Mouse (Mus musculus) activated CD4-positive, CD25-positive, alpha-beta regulatory T cell, adult 4 months (primary cell): ENCODE measurements around the gene Zbed6. TPM values are rescaled to one million over a fixed set of nuclear protein-coding genes. Genes with fewer than 3 reads are reported as not detected.

Source experiments
- ATAC-seq: one replicate; pipeline ENCODE4 v1.8.0; 2017
- polyA plus RNA-seq, 2 experiments: library from polyadenylated mRNA; unstranded; fragments of 100-300 nt; shearing (Covaris generic); gene quantifications; one replicate each; pipeline ENCODE4 v1.2.1; 2017

Gene Zbed6
- polyA plus RNA-seq, 2 experiments from 2014 or later: not detected

DNA sequence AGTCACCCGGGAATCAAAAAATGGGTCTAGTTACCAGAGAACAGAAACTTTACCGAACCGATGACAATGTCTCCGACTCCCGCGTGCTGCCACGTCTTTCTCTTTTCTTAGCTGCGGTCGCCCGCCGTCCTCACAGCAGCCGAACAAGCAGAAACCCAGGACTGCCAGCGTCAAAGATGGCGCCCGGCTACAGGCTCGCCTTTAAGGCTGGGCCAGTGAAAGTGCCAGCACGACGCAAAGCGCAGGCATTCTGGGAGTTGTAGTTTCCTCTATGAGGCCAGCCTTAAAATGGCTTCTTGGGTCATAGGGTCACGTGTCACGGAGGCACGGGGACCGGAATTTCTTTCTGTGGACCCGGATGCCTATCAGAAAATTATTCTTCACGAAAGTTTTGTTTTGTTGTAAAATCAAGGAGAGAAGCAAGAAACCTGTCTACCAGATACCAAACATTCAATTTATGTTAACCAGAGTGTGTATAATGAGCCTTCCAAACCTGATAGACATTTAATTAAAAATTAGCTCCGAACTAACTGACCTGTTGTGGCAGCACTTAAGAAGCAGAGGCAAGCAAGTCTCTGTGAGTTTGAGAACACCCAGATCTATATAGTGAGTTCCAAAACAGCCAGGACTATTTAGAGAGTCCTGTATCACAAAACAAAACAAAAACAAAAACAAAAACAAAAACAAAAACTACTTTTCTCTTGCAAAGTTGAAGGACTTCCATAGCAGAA is 683 bp upstream of the Zbed6 start, which contains the start of gene Gm38394:
Gm38394 (minus strand) TSS at position 116 of the 731 bp plus-strand sequence.
- peak; percentile 100 for ATAC-seq

DNA sequence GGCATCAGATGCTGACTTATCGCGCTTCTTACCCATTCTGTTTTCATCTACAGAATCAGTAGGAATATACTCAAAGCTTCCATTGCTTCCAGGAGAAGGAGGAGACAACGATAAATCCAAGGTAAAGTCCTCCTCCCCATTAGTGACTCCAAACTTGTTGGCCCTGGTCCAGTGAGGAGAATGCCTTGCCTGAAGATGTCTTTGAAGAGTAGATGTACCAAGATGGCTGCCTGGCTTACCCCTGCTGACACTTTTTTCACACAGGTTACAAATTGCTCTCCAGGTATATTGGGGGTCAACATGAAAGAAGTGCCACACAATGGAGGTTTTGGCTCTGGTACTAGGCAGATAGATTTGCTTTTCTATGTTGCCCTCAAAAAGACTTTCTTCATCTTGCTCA is 1.8 kb downstream of the Zbed6 start:
- no peak for ATAC-seq

DNA sequence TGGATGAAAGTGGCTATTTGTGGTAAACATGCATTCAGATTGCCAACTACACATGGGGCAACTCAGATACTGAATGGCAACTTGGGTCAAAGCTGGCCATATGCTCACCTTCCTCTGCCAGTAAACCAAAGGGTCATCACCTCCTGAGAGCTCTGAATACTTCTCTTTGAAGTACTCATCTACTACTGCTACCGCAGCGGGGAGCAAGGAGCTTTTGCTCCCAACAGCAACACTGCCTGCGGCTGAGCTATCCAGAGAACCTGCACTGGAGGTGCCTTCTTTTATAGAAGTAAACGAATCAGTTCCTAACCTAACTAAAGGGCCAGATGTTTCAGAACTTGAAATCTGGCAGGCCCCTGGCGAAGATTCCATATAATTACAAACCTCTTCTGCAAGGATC is 3.9 kb downstream of the Zbed6 start:
- ATAC-seq: no peak

DNA sequence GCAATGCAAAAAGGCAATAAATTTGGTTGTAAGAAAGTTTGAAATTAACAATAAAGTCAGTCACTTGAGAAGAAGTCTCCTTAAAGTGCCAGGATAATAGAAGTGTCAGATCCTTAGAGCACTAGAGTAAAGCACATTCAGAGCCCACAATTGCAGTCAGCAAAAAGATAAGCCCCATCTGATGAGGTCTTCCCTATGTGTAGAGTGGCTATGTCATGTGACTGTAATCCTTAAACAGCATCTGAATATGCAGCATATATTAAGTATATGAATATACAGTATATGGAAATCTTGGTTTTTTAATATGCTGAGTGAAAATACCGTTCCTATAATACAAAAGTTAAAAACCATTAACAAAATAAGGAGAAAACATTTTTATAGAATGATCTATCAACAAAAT is 7.7 kb downstream of the Zbed6 start:
- ATAC-seq: no peak

DNA sequence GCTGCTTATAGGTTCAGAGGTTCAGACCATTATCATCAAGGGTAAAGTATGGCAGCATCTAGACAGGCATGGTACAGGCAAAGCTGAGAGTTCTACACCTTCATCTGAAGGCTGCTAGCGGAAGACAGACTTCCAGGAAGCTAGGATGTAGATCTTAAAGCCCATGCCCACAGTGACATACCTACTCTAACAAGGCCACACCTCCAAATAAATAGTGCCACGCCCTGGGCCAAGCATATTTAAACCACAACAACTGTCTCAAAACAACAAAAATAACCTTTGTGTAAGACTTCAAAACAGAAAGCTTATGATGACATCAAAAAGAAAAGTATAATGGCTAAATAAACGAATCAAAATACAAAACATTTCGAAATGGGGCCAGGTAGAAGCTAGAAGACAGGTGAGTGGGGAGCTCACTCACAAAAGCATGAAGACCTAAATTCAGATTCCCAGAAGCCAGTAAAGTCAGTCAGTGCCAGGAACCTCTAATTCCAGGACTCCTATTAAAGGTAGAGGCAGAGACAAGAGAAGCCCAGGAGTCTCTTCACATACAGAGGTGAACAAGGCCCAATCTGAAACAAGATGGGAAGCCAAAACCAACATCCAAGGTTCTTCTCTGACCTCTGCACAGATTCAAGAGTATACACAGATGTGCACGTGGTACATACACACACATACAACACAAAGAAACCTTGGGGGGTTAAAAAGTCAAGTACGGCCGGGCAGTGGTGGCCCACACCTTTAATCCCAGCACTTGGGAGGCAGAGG is 10.2 kb downstream of the Zbed6 start:
- peak; percentile 69 for ATAC-seq

DNA sequence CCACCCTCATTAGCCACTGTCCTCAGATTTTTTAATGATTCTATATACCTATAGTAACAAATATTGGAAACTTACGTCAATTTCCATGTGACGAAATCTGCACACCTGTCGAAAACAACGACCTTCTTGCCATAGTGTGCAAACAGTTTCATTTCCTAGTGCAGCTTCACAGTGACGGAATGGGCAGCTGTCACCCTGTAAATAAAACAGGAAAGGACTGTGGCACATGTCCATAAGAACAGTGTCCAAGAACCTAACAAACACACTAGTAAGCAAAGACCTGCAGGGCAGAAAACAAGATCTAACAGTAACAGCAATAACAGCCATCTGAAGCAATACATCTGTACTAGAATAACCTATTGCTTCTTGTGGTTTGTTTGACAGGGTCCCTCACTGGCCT is 15.0 kb downstream of the Zbed6 start:
- ATAC-seq: no peak

DNA sequence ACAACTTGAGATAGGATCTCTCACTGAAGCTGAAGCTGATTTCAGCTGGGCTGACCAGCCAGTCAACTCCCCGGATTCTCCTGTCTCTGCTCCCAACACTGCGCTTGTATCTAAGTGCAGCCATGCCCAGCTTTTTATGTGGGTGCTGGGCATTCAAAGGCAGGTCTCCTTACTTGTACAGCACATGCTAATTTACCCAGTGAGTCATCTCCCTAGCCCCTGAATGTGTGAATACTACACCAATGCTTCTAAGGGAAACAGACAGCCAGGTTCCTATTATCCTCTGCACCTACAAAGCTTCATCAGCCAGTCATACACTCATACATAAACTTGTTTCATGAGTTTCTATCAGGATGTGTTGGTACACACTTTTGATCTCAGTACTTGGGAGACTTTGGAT is 19.5 kb downstream of the Zbed6 start:
- no peak for ATAC-seq

DNA sequence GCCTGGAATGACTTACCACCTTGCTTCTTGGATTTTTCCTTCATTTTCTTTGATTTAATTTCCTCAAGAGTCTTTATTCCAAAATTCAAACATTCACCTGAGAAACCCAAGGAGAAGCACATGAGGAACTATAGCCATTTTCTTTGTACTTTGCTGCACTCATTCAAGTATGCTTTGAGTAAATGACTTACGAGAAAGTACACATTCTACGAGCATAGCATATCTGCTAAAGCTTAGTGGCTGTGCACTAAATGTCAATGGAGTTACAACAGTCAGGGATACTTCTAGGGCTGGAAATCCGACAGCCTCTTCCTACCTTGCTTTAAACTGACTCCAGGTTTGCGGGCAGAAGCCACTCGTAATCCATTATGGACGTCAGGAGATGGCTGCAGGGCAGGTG is 22.2 kb downstream of the Zbed6 start:
- ATAC-seq: no peak

DNA sequence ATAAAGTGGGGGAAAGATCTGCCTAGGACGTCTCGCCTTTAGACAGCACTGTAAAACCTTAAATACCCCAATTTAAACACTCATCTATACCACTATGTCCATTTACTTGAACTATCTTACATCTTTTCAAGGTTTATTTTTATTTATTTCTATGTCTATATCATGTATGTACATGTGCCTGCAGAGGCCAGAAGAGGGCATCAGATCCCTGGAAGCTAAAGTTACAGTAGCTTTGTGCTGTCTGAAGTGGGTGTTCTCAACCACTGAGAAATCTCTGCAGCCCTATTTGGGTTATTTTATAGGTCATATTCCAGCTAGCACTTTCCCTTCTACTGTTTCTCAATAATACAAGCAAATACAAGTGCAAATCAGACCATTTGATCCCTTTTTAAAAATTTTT is 28.5 kb downstream of the Zbed6 start:
- ATAC-seq: no peak

DNA sequence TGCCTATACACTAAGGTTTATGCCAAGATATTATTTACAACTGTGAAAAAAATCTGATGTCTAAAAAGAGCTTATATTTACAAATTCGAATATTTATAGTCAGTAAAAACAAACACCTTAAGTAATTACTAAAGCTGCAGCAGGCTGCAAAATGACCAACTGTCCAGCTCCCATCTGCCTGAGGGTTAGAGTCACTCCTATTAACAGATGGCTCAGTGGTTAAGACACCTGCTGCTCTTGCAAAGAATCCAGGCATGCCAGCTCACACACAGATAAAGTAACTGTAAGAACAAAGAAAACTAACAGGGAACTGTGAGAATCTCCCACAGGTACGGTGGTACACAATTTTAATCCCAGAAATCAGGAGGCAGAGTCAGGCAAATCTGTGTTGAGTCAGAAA is 35.6 kb downstream of the Zbed6 start:
- ATAC-seq: no peak

DNA sequence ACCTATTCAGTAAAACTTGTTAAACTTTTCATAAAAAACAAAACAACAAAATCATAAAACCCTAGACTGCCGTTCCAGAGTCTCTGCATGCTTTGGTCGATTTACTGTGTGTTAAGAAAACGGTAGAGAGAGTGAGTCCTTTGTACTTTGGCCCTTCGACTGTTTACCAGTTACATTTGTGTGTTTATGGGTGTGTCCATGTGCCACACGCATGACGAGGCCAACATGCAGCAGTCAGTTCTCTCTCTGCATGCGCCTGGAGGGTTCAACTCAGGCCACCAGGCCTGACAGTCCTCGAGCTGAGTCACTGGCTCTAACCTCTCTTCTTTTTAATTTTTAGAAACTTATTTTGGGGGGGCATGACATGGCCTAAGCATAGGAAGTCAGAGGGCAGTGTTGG is 42.4 kb downstream of the Zbed6 start:
- ATAC-seq: no peak

DNA sequence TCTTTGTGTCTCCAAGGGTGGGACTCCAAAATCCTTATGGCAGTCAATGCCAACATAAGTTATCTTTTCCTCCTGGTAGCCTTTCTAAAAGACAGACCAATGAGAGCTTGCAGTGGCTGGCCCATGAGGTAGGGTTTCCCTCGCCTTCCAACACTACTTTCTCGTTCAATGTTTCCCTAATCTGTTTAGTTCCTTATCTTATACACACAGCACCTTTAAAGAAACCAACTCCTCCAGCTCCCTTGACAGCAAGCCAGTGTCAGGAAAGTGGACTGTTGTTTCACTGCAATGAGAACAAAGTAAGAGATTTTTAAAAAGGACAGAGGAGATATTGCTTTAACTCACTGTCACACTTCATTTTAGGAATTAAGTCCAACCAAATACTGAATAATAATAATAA is 42.8 kb downstream of the Zbed6 start:
- no peak for ATAC-seq

DNA sequence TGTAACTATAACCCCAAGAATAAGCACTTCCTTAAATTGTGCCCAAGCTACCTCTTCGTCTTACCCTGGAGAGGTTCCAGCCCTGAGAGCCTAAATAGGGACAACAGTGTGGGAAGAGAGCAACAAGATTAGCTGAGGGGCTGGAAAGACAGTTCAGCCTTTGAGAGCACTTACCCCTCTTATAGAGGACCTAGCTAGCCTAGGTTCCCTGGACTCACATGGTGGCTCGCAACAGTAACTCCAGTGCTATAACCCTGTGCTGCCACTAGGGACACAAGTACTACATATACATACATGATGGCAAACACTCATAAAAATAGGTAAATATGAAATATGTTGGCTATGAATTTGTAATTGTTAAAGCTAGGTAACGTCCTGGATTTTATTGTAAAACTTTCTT is 46.9 kb downstream of the Zbed6 start:
- ATAC-seq: no peak

DNA sequence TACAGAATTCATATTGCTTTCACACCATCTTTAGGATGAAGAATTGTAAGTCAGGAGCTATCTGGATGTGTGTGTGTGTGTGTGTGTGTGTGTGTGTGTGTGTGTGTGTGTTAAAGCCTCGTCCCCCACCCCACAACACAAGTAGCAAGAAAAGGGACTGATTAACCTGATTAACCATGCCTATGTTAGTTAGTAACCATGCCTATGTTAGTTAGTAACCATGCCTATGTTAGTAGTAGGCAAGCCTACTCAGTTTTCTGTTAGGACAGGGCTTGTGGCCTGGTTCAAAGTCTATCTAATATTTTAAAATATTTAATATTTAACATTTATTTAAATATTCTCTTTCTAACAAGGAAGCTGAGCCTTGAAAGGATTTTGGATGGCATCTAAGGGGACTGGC is 49.2 kb downstream of the Zbed6 start:
- ATAC-seq: no peak

DNA sequence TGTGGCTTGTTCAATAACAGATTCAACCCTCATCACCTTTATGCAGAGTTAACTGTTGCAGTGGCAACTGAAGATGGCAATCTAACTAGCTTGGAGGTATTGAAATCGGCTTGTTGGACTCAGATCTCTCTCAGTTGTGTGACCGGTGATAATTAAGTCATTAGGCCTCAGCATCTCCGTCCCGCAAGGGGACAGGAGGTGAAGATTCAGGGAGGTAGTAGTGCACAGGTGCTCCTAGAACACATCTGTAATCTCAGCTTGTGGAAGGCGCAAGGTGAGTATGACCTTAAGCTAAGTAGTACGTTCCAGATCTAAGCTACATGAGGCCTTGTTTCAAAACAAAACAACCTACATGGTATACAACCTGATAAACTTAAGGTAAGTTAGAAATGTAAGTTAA is 50.1 kb downstream of the Zbed6 start:
- no peak for ATAC-seq

DNA sequence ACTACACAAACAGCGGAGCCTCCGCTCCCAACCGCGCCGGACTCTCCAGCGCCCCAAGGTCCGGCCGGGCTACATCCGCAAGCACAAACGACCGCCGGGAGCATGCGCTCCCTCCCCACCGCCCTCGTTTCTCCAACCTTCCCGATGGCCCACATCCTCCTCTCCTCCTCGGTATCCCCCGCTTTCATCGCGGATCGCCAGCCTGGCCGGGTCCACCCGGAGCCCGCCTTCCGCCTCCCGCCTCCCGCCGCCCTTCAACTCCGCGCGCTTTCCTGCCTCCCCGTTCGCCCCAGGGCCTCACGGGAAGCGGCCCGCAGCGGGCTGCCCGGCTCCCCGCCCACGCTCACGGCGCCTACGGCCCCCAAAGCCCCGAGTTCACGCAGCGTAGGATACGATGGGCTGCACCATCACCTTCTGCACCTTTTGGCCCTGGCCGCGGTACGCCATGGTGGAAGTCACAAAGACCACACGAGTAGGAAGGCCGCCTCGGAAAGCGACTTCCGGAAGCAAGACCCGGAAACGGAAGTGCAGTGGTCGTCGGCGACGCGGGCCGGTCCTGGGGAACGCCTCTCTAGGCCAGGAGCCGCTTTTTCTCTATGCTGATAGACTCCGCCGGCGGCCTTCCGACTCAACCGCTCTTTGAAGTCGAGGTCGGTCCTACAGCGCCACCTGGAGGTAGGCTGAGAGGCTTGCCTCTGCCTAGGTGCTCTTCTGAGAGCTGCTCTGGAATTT is 50.7 kb downstream of the Zbed6 start, which contains the start of gene Snrpe:
Snrpe (minus strand) TSS at position 521 of the 732 bp plus-strand sequence.
- ATAC-seq: peak; percentile 98

Other genes with a start within 250 kb of the Zbed6 start
- not detected for gene Sox13, start 236.5 kb downstream of the Zbed6 start, polyA plus RNA-seq
- gene Snrpe, start 50.6 kb downstream of the Zbed6 start, polyA plus RNA-seq: 100 to 1,000 TPM; 402 to 505 TPM
- gene Gm38394, start 433 bp upstream of the Zbed6 start, polyA plus RNA-seq: 1 to 10 TPM; 3.2 to 3.9 TPM
- gene Lax1, start 29.2 kb upstream of the Zbed6 start, polyA plus RNA-seq: 100 to 1,000 TPM; 109 to 137 TPM
- 10 to 100 TPM; 17.8 to 19.0 TPM for gene Atp2b4, start 140.2 kb upstream of the Zbed6 start, polyA plus RNA-seq
- gene Optc, start 247.1 kb upstream of the Zbed6 start, polyA plus RNA-seq: not detected